Mouse (Mus musculus): ENCODE results near the gene Ccdc189.
A peak's percentile ranks its signal among the peaks of the same experiment; 100 is the strongest.
"Not testable (repeated sequence)": the region's sequence is repeated elsewhere in the genome, so short reads cannot be mapped to it uniquely, and the experiment has no call there.

Ccdc189 gene

GRCm38 (mm10) chr7:127588011-127588871, at the start of gene Ccdc189, which contains the start of gene Rnf40:
TSS of gene Ccdc189 (minus strand) at chr7:127588595.
TSS of gene Rnf40 (plus strand) at chr7:127588767.
- peak; percentile 97 to 99 for DNase-seq

GRCm38 (mm10) chr7:127636963-127637362, 48.6 kb upstream of the Ccdc189 start:
- peak; percentile 66 to 70 for DNase-seq

- no peak for DNase-seq
Observed at GRCm38 (mm10) chr7:127631416-127631815, 43.0 kb upstream of the Ccdc189 start.

- DNase-seq, result no peak
Observed at GRCm38 (mm10) chr7:127628646-127629045, 40.3 kb upstream of the Ccdc189 start.

GRCm38 (mm10) chr7:127626471-127626870, 38.1 kb upstream of the Ccdc189 start:
- DNase-seq, result no peak

GRCm38 (mm10) chr7:127626039-127626438, 37.6 kb upstream of the Ccdc189 start:
- DNase-seq, result no peak

- DNase-seq, result not testable (repeated sequence)
Observed at GRCm38 (mm10) chr7:127618402-127618801, 30.0 kb upstream of the Ccdc189 start.

- no peak for DNase-seq
Observed at GRCm38 (mm10) chr7:127617962-127618361, 29.6 kb upstream of the Ccdc189 start.

GRCm38 (mm10) chr7:127616881-127617280, 28.5 kb upstream of the Ccdc189 start:
- DNase-seq, result no peak

- DNase-seq, result no peak
Observed at GRCm38 (mm10) chr7:127616336-127616735, 27.9 kb upstream of the Ccdc189 start.

GRCm38 (mm10) chr7:127614891-127615843, 26.8 kb upstream of the Ccdc189 start, which contains the start of gene Zfp629:
TSS of gene Zfp629 (minus strand) at chr7:127615797.
- DNase-seq, result peak; percentile 69 to 73

- peak; percentile 61 to 69 for DNase-seq
Observed at GRCm38 (mm10) chr7:127614511-127614890, 26.1 kb upstream of the Ccdc189 start.

GRCm38 (mm10) chr7:127614091-127614490, 25.7 kb upstream of the Ccdc189 start:
- DNase-seq, result peak in 1 of 2 experiments; percentile 36

GRCm38 (mm10) chr7:127613501-127613900, 25.1 kb upstream of the Ccdc189 start:
- DNase-seq, result peak in 1 of 2 experiments; percentile 38

GRCm38 (mm10) chr7:127611561-127611960, 23.2 kb upstream of the Ccdc189 start:
- no peak for DNase-seq

GRCm38 (mm10) chr7:127611011-127611410, 22.6 kb upstream of the Ccdc189 start:
- no peak for DNase-seq

GRCm38 (mm10) chr7:127607150-127607549, 18.8 kb upstream of the Ccdc189 start:
- DNase-seq, result no peak

GRCm38 (mm10) chr7:127604256-127604655, 15.9 kb upstream of the Ccdc189 start:
- DNase-seq, result no peak

GRCm38 (mm10) chr7:127602903-127603302, 14.5 kb upstream of the Ccdc189 start:
- DNase-seq, result no peak

GRCm38 (mm10) chr7:127601735-127602134, 13.3 kb upstream of the Ccdc189 start:
- no peak for DNase-seq

- DNase-seq, result no peak
Observed at GRCm38 (mm10) chr7:127600612-127601011, 12.2 kb upstream of the Ccdc189 start.

- DNase-seq, result no peak
Observed at GRCm38 (mm10) chr7:127596747-127597146, 8.4 kb upstream of the Ccdc189 start.

GRCm38 (mm10) chr7:127592575-127592974, 4.2 kb upstream of the Ccdc189 start:
- no peak for DNase-seq
